Mouse (Mus musculus) frontal cortex, adult 2 months (tissue): ENCODE data around the gene Zfp59. TPM values are rescaled to one million over a fixed set of nuclear protein-coding genes. Genes with fewer than 3 reads are reported as not detected.
A peak's percentile ranks its signal among the peaks of the same experiment; 100 is the strongest.
"Not testable (repeated sequence)": the region's sequence is repeated elsewhere in the genome, so short reads cannot be mapped to it uniquely, and the experiment has no call there.

ENCODE experiments used
- DNase-seq, 2 experiments: peaks; one replicate each; pipeline ENCODE4 v3.0.0; 2022; ENCODE audit warnings: low spot score in 1 of 2; ENCODE audit errors: extremely low spot score in 1 of 2
- polyA plus RNA-seq: library from polyadenylated mRNA; depleted of rRNA; stranded (reverse); fragments of >200 nt; gene quantifications from 2 replicates; pipeline ENCODE4 v1.2.3, GENCODE M21; 2012; rRNA removed

Zfp59 gene
- polyA plus RNA-seq, result 3.5 and 3.8 TPM in 2 replicates

DNA sequence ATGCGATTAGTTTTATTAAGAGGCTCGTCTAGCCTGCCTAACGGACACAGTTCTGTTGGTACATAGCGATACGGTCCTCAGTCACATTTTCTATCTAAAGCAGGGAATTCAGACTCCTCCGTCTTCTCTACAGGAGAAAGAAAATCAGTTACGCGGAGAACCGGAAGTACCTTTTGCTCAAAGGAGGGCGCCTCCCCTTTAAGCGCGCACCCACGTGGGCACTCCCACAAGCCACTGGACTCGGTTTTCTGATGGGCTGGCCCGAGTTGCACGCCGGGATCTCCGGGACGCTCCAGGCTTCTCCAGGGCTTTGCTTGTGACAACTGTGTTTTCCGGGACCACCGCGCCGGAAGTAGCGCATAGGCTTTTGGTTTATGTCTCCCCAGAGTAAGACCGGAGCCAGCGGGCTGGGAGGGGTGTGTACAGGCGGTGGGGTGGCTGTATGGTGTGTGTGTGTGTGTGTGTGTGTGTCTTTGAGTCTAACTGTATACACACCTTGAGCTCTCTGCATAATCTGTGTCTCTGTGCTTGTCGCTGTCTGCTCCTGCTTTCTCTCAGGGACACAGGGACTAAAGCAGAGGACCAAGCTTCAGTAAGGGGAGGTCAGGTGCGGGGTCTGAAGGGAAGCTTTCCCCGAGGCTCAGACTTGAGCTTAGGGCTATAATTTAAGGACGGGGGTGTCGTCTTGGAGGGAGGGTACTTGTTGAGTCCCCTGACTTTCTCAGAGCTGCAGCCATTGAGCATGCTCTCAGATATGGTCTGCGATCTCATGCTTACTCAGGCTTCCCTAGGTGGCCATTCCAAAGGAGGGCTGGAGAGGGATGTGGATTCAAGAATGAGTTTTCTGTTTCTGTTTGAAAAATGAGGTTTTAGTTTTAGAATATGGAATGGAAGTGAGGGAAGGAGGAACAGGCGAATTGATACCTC, at the start of gene Zfp59:
Gene Zfp59, plus strand, starts transcription at position 285 of the 927 bp plus-strand sequence.
- peak; percentile 86 to 91 for DNase-seq

DNA sequence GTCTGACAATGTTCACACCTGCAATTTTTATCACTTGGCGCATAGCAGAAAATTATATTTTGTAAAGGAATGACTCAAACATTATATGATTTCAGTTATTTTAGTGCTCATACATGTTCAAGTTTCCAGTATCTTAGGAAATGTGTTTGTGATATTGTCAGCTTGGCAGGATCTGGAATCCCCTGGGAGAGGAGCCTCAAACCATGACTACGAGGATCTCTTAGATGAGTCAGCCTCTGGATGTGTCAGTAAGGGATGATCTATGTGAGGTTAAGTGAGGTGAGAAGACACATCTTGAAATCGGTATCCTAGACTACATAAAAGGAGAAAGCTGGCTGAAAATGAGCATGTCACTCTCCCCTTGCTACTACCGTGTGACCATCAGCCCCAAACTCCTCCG, 49.1 kb upstream of the Zfp59 start:
- DNase-seq, result peak in 1 of 2 experiments; percentile 4

DNA sequence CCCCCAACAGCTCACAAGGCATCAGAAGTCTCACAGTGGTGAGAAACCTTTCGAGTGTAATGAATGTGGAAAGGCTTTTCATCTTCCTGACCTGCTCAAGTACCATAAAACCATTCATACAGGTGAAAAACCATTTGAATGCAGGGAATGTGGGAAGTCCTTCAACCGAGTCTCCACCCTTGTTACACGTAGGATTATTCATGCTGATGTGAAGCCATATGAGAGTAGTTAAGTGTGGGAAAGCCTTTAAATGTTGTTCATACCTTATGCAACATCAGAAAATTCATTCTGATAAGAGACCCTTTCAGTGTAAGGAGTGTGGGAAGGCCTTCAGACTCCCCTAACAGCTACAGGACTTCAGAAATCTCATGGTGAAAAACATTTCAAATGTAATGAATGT, 44.5 kb upstream of the Zfp59 start:
- not testable (repeated sequence) for DNase-seq

DNA sequence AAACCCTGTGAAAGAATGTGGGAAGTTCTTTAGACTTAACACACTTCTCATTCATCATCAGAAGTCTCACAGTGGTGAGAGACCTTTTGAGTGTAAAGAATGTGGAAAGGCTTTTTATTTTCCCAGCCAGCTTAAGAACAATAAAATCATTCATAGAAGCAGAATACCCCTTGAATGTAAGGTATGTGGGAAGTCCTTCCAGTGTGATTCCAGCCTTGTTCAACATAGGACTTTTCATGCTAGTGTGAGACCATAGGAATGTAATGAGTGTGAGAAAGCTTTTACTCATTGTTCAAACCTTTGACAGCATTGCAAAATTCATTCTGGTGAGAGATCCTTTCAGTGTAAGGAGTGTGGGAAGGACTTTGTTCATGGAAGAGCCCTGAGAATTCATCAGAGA, 43.8 kb upstream of the Zfp59 start:
- no peak for DNase-seq

DNA sequence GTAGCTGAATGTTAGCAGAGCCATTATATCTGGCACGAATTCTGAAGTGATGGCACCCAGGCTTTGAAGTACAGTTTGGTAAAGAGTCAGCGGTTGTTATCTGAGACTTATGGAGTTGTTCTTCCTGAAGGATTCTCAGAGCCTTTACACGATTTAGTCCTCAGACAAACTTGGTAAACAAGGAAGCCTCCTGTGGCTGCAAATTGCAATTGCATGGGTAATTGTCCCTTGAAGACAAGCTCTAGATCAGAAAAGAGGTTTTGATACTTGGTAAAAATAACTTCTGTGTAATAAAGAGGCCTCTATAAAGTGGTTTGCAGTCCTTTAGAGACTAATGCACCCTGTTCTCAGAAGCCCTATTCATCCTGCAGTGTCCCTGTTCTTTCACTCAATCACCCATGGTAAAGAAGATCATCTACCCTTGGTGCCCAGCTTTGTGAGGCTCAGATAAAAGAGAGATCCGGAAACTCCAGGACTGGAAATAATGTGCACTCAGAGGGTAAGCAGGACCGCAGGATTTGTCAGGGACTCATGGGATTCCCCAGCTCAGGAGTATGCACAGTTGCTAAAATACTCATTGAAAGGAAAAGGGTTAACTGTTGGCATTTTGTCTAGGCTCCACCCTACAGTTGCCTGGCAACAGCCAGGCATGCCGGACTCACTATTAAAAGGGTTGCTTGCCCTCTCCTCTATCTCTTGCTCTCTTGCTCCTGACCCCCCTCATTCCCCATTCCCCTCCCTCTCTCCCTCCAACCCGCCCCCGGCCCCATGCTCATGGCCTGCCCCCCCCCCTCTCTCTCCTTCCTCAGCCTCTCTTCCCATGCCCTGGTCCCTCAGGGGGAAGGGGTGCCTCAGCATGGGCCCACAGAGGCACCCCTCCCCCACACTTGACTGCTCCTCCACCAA, 40.2 kb upstream of the Zfp59 start:
- no peak for DNase-seq

DNA sequence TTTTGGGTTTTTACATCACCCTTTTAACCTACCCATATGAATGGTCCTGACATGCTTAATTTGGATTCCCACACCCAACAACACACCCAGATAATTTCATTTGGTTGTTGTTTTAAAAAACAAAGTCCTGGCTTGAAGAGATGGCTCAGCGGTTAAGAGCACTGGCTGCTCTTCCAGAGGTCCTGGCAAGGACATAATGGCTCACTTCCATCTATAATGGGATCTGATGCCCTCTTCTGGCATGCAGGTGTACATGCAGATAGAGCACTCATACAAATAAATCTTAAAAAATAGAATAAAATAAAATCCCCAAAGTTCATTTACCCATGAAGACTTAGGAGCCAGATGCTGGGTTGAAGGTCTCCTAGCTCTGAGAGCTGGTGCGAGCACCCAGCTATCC, 37.3 kb upstream of the Zfp59 start:
- DNase-seq, result no peak

DNA sequence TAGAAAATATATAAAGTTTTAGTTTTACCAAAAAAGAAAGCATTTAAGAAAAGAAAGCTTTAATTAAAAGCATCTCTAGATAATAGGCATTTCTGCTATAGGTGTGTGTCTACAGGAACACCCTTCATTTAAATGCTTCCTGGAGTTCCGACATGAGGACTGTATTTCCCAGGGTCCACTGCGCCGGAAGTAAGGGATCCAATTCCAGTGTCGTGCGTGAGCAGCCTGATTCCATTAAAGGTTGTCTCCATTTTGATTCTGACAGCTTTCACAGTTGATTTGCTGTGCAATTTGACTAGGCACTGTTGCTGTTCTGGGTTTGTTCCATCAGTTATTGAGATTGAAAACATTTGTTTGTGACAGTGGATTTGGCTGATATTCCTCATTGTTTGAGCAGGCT, 35.4 kb upstream of the Zfp59 start:
- DNase-seq, result no peak

DNA sequence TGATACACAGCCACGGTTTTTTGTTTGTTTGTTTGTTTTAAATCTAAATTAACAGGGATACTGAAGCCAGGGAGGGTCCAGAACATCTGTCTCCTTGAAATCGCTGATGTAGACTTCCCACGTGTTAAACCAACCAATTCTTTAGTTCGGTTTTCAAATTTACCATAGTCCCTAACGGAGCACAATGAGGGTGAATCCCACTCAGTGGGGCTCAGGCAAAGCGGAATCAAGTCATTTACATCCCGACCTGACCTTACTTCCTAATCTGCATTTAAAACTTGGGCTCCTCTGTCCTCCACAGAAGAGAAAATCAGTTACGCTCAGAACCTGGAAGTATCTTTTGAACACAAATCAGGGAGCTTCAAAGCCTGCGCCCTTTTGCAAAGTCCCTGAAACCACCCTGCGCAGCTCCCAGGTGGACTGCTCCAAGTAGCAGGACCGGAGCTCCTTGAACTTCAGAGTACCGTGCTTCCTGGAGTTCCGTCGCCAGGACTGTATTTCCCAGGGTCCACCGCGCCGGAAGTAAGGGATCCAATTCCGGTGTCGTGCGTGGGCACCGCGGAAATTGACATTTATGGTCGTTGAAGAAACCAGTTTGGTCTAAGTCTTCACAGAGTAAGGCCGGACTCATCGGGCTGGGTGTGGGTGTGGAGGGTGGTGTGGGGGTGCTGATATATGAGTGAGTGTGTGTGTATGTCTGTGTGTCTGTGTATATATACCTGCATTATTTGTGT, 33.9 kb upstream of the Zfp59 start:
- DNase-seq, result peak; percentile 76 to 93

DNA sequence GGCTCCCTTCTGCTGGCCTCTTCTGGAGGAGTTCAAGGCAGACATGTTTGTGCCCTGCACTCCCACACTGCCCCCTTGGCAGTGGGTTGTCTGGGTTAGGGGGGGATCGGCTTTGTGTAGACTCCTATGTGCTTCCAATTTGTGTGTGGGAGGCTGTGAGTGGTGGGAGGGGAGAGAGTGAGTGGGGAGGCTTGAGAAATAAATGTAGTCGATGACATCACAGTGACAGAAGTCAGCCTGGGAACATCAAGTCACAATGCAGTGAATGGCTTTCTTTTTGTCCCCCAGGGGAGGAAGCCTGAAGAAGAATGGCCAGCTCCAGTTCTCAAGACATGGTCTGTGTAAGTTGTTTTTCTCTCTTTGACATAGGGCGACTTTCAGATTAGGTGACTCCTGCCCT, 31.5 kb upstream of the Zfp59 start, which contains the start of gene Zfp626:
Gene Zfp626, plus strand, starts transcription at position 301 of the 400 bp plus-strand sequence.
- DNase-seq, result not testable (repeated sequence)

DNA sequence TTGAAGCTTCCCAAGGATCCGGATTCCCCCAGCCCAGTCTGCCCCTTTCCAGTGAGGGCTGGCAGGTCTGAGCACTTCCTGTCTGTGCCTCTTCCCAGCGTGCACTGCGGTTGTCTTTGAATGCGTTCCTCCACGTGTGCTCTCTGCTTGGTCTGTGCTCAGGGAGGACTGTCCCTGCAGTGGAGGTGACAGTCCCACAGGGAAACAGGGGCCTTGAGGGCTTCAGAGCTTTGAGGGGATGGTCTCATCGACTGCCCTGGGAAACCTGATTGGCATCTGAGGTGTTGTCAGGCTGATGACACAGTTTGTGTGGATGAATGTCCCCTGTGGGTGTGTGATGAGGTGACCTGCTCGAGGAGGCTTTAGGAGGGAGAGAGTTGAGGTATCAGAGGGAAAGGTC, 31.1 kb upstream of the Zfp59 start:
- not testable (repeated sequence) for DNase-seq

DNA sequence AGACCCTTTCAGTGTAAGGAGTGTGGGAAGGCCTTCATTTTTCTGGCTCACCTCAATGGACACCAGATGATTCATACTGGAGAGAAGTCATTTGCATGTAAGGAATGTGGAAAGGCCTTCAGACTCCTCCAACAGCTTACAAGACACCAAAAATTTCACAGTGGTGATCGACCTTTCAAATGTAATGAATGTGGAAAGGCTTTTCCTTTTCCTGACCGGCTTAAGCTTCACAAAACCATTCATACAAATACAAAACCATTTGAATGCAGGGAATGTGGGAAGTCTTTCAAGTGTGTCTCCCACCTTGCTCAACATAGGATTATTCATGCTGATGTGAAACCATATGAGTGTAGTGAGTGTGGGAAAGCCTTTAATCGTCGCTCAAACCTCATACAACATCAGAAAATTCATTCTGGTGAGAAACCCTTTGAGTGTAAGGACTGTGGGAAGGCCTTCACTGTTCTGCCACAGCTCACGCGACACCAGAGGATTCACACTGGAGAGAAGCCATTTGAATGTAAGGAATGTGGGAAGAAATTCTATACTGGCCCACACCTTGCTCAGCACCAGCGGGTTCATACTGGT, 19.8 kb upstream of the Zfp59 start:
- DNase-seq, result no peak

DNA sequence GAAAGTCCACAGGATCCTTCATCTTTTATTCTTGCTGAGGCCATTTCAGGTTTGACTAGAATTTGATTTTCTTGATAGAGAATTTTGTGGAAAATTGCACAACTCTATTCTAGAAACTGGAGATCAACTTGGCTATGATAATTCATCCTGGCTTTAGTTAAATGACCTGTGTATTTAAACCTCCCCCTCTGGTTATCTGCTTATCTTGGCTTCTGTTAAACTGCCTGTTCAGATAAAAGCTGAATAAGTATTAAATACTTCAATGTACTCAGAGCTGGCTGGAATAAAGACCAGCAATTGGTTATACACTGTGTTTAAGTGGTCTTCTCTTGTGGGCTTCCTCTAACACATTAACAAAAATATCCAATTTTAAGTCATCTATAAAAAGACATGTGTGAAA, 15.8 kb upstream of the Zfp59 start:
- DNase-seq, result no peak

DNA sequence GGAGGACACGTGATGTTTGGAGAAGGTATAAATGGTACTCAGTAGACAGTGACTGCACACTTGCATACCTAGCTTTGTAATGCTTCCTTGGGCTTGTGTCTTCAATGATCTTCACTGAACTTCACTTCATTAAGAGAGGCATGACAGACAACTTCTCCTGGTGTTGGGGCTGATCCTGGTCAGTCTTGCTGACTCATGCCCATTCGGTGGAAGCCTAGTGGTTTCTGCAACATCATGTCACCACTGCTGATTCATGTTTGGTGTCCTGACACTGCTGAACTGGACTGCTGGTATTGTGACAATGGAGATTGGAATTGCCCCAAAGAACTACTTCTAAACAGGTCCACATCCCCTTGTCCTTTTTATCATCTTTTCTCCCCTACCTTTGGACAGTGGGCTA, 4.3 kb upstream of the Zfp59 start:
- DNase-seq, result no peak

DNA sequence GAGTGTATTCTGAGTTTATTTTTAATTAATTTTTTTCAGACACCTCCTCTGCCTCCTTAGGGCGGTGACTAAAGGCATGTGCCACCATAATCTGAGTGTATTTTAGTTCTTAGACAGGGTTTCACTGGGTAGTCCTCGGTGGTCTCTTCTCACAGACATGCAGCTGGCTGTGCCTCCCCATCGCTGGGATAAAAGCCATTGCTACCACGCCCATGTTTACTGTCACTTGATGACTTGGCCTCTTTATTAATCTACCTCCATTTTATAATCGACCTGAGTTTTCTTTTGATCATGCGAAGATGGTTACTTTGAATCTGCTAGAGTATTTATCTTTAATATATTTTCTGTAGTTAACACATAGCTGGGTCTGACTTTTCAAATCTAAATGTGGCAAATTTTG, 511 bp upstream of the Zfp59 start:
- no peak for DNase-seq

DNA sequence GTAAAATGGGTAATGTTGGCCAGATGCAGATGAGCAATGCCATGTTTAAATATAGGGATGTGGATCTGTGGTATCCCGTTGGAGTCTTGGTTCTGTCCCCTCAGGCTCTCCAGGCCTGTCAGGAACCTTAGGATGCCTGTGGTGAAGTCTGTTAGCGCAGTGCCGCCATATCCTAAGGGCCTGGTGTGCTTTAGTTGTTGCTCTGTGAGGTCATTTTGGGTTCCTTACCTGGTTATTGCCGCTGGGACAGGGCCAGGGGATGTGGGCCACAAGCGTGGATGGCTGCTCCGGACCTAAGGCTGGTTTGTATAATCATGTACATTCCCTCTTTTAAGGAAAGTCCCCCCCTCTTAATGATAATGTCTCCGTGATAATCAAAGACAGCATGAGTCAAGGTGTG, 1.2 kb downstream of the Zfp59 start:
- DNase-seq, result no peak

DNA sequence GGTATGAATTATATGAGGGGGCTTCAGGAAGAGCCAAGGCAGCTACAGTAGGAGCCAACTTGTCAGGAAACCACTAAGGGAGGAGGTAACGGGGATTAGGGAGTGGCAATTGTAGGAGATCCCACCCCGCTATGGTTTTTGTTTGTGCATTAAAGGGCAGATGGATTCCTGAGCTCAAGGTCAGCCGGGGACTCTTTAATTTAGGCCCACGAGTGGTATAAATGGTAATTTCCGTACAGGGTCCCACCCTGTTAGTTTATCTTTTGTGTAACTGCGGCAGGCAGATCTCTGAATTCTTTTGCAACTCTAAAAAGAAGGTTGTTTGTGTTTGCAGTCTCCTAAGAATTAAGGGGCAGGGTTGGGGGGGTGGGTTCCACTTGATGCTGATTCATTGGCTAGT, 1.7 kb downstream of the Zfp59 start:
- DNase-seq, result no peak

DNA sequence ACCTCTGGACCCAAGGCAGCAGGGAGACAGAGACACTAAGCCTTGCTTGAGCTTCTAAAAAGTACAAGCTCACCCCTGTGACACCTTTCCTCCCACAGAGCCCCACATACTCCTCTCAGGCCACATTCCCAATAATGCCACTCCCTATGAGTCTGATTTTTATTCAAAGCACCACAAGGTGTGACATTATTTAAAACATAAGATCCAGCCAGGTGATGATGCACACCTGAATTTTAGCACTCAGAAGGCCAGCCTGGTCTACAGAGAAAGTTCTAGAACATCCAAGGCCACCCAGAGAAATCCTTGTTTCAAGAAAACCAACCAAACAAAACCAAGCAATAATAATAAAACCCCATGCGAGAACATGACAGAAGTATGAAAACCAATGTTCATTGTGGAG, 18.8 kb downstream of the Zfp59 start, which contains the start of gene Zfp607a:
Gene Zfp607a, plus strand, starts transcription at position 301 of the 400 bp plus-strand sequence.
- no peak for DNase-seq

DNA sequence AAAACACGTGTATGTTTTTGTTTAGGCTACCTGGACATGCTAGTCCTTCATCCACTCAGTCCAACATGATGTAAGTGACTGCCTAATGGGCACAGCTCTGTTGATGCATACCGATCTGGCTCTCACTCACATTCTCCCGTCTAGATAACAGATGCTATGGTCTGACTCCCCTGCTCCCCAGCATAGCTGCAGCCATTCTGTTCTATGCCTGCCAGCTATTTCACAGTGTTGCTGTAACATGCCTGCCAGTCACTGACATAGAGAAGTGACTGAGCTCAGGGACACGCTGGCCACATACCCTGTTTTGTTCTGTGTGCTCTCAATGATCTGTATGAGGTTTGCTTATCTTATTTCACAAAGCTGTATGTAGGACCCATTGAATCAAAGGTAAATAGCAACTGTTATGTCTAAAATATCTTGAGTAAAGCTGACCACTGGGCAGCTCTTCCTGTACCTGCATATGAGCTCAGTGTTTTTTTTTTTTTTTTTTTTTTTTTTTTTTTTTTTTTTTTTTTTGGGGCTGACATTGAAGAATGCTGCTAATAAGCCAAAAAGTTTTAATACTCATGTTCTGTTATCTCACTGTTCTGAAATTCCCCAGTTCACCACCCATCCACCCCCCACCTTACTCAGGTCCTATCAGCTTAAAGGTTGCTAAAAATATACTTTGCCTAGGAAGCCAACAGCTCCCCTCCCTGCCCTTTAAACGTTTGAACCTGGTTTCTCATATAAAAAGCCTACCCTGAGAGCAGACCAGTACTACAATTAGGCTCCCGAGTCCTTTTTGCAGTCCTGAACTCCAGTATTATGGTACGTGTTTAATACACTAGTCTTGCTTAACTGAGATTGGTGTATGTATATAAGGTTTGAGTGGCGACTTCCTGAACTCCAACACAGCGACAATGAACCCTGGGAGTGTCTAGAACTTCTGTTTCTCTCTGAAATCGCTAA, 21.2 kb downstream of the Zfp59 start:
- no peak for DNase-seq
